ENCODE assay signal across 9 mouse cellular contexts in the genomic region with DNA sequence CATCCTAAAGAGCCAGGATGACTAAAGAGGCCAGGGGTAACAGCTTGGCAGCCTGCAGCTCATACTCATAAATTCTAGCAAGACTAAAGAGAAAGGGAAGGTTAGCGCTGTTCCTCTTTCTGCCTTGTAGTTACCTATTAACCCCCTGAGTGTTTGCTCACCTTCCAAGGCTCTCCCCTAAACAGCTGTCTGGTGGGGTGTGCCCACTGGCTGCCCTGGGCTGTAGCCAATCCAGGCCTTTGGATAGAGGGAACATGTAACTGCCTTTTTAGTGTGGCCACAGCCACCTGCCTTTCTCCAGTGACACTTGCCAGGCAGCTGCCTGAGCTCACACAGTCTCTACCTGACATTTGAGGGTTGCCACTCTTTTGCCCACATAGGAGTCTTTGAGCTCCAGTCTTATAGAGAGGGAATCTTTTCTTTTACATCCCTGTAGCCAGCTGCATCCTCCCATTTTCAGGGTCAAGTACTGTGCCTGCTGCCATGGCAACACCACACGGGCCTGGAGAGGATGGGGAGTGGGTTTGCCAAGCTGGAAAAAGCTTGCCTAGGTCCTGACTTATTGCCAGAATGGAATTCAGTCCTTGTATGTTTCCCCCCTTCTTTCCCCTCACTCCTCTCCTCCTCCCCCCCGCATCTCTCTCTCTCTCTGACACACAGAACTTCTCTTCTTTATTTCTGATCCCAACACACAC. TPM values are rescaled to one million over a fixed set of nuclear protein-coding genes. Genes with fewer than 3 reads are reported as not detected.
DNase-seq lines count a peak whose midpoint lies in the region; ATAC-seq lines count a peak whose summit lies in the region.
"Had no signal": no experiment of that assay in that cellular context is flagged by ENCODE, and none has a peak within 500 bp of the region (broad histone marks: within the 10 kb centered on the region; RNA-seq: fewer than 3 reads in every experiment).

No protein-coding gene starts in this region.

- peaks cover 3% of the 10 kb centered on the region; the same call in 1 of the 2 replicates for H3K36me3 ChIP-seq in heart, embryonic 13.5 days
- no peaks in the 10 kb centered on the region for H3K36me3 ChIP-seq in lung, embryonic 16.5 days (ENCODE audit: control insufficient read depth, insufficient read depth, low read length)
- H3K36me3 ChIP-seq in intestine, embryonic 14.5 days (ENCODE audit: control insufficient read depth, insufficient read depth, low read length) = no peaks in the 10 kb centered on the region
- no peaks in the 10 kb centered on the region for H3K36me3 ChIP-seq in stomach, embryonic 14.5 days (ENCODE audit: control insufficient read depth, insufficient read depth, low read length)

- H3K4me2 ChIP-seq in heart, embryonic 13.5 days = peak overlapping the region; percentile 87
- H3K4me2 ChIP-seq in lung, embryonic 16.5 days (ENCODE audit: low read depth, low read length) = peak overlapping the region; percentile 91
- H3K4me2 ChIP-seq in intestine, embryonic 14.5 days (ENCODE audit: low read length) = peak overlapping the region; percentile 89; the same call in 1 of the 2 replicates
- peak overlapping the region; percentile 16; the same call in 1 of the 2 replicates for H3K4me2 ChIP-seq in stomach, embryonic 14.5 days (replicated peaks; ENCODE audit: low read depth, low read length)

- no peaks in the 10 kb centered on the region for H3K9me3 ChIP-seq in heart, embryonic 13.5 days
- no peaks in the 10 kb centered on the region for H3K9me3 ChIP-seq in lung, embryonic 16.5 days (ENCODE audit: control insufficient read depth, low read length)
- H3K9me3 ChIP-seq in intestine, embryonic 14.5 days (ENCODE audit: control insufficient read depth, low read length) = no peaks in the 10 kb centered on the region
- no peaks in the 10 kb centered on the region for H3K9me3 ChIP-seq in stomach, embryonic 14.5 days (ENCODE audit: control insufficient read depth, low read depth, low read length)

- WGBS in heart, embryonic 13.5 days = 59% methylated on average over 3 of the region's 3 CpGs
- WGBS in lung, embryonic 16.5 days = 38% methylated on average over 3 of the region's 3 CpGs
- WGBS in intestine, embryonic 14.5 days = 40% methylated on average over 3 of the region's 3 CpGs
- WGBS in stomach, embryonic 14.5 days = 49% methylated on average over 3 of the region's 3 CpGs

- H3K4me3 ChIP-seq in heart, embryonic 13.5 days = peak overlapping the region; percentile 70
- peak overlapping the region; percentile 14 for H3K4me3 ChIP-seq in lung, embryonic 16.5 days (ENCODE audit: low read length)
- no peak overlapping the region for H3K4me3 ChIP-seq in intestine, embryonic 14.5 days (ENCODE audit: low read depth, low read length)
- H3K4me3 ChIP-seq in stomach, embryonic 14.5 days (ENCODE audit: low read depth, low read length) = no peak overlapping the region

- intact Hi-C loops in heart, postnatal 10 days (cut with DNase I) = no loop called here

- no peak for ATAC-seq in heart, embryonic 13.5 days (ENCODE audit: extremely low read depth, insufficient number of reproducible peaks, low FRiP score, low TSS enrichment)
- ATAC-seq in lung, embryonic 16.5 days (ENCODE audit: low read depth) = peak; percentile 60
- ATAC-seq in intestine, embryonic 14.5 days (replicated peaks; ENCODE audit: low FRiP score, low TSS enrichment, low read depth) = peak; percentile 74
- peak; percentile 59; the same call in 1 of the 2 replicates for ATAC-seq in stomach, embryonic 14.5 days (ENCODE audit: insufficient number of reproducible peaks, insufficient read depth, low FRiP score, low read depth)

- no peak overlapping the region for H3K9ac ChIP-seq in heart, embryonic 13.5 days
- H3K9ac ChIP-seq in lung, embryonic 16.5 days (ENCODE audit: low read length) = peak overlapping the region; percentile 24; the same call in 1 of the 2 replicates
- no peak overlapping the region for H3K9ac ChIP-seq in intestine, embryonic 14.5 days (ENCODE audit: low read length)
- H3K9ac ChIP-seq in stomach, embryonic 14.5 days (replicated peaks; ENCODE audit: low read depth, low read length) = no peak overlapping the region

- H3K4me1 ChIP-seq in heart, embryonic 13.5 days = peaks cover 47% of the 10 kb centered on the region
- H3K4me1 ChIP-seq in lung, embryonic 16.5 days (replicated peaks; ENCODE audit: control insufficient read depth, insufficient read depth, low read length) = peaks cover 43% of the 10 kb centered on the region
- H3K4me1 ChIP-seq in intestine, embryonic 14.5 days (replicated peaks; ENCODE audit: control insufficient read depth, insufficient read depth, low read length) = peaks cover 16% of the 10 kb centered on the region
- peaks cover 23% of the 10 kb centered on the region for H3K4me1 ChIP-seq in stomach, embryonic 14.5 days (ENCODE audit: control insufficient read depth, insufficient read depth, low read length)

- DNase-seq in heart, postnatal 10 days = no peak
- DNase-seq in lung, postnatal 25 days (ENCODE audit: low spot score) = no peak
- DNase-seq in intestine, embryonic 14.5 days (ENCODE audit: low spot score) = no peak
- DNase-seq in testis, postnatal 14 days (ENCODE audit: low spot score) = no peak
- DNase-seq: right cerebral cortex, postnatal 25 days; thymus, adult 2 months had no signal

- no peak overlapping the region for H3K27ac ChIP-seq in heart, embryonic 13.5 days (replicated peaks)
- peak overlapping the region; percentile 76 for H3K27ac ChIP-seq in lung, embryonic 16.5 days (ENCODE audit: low read length)
- no peak overlapping the region for H3K27ac ChIP-seq in intestine, embryonic 14.5 days (ENCODE audit: low read depth)
- no peak overlapping the region for H3K27ac ChIP-seq in stomach, embryonic 14.5 days (ENCODE audit: low read length)

- H3K27me3 ChIP-seq in heart, embryonic 13.5 days (replicated peaks) = peaks cover 84% of the 10 kb centered on the region
- peaks cover 29% of the 10 kb centered on the region for H3K27me3 ChIP-seq in lung, embryonic 16.5 days (ENCODE audit: control insufficient read depth, insufficient read depth, low read depth, low read length)
- peaks cover 58% of the 10 kb centered on the region for H3K27me3 ChIP-seq in intestine, embryonic 14.5 days (replicated peaks; ENCODE audit: control insufficient read depth, insufficient read depth, low read length)
- H3K27me3 ChIP-seq in stomach, embryonic 14.5 days (ENCODE audit: control insufficient read depth, insufficient read depth, low read length) = peaks cover 15% of the 10 kb centered on the region

RNA-seq across cellular contexts. Expression of gene Dll4, which starts 3.7 kb away (rescaled TPM):
- 7.7 and 8.7 TPM in 2 replicates for polyA plus RNA-seq in heart, embryonic 13.5 days (2015; fragmentation: Nextera tagmentation; extraction: Ambion mirVana)
- total RNA-seq in heart, postnatal 10 days (2021) = 10 to 100 TPM; 23.8 to 27.9 TPM
- polyA plus RNA-seq in lung, embryonic 16.5 days (2015; fragmentation: Nextera tagmentation; extraction: Ambion mirVana) = 14.6 and 17.8 TPM in 2 replicates
- polyA plus RNA-seq in intestine, embryonic 14.5 days (2014; fragmentation: Nextera tagmentation; extraction: Ambion mirVana) = 6.9 and 7.1 TPM in 2 replicates
- polyA plus RNA-seq in stomach, embryonic 14.5 days (2014; fragmentation: Nextera tagmentation; extraction: Ambion mirVana) = 5.6 and 6.9 TPM in 2 replicates

RNA-seq across cellular contexts. Expression of gene Chac1, which starts 21.8 kb away (rescaled TPM):
- polyA plus RNA-seq in heart, embryonic 13.5 days (2015; fragmentation: Nextera tagmentation; extraction: Ambion mirVana) = 0.35 and 0.78 TPM in 2 replicates
- total RNA-seq in heart, postnatal 10 days (2021) = 1 to 10 TPM; 3.5 to 7.5 TPM
- polyA plus RNA-seq in lung, embryonic 16.5 days (2015; fragmentation: Nextera tagmentation; extraction: Ambion mirVana) = 1.1 and 1.7 TPM in 2 replicates
- polyA plus RNA-seq in intestine, embryonic 14.5 days (2014; fragmentation: Nextera tagmentation; extraction: Ambion mirVana) = 1.6 and 1.7 TPM in 2 replicates
- 0.20 TPM in 2 replicates for polyA plus RNA-seq in stomach, embryonic 14.5 days (2014; fragmentation: Nextera tagmentation; extraction: Ambion mirVana)

RNA-seq across cellular contexts. Expression of gene Vps18, which starts 40.7 kb away (rescaled TPM):
- 11.9 and 13.1 TPM in 2 replicates for polyA plus RNA-seq in heart, embryonic 13.5 days (2015; fragmentation: Nextera tagmentation; extraction: Ambion mirVana)
- 10 to 100 TPM; 13.4 to 13.7 TPM for total RNA-seq in heart, postnatal 10 days (2021)
- polyA plus RNA-seq in lung, embryonic 16.5 days (2015; fragmentation: Nextera tagmentation; extraction: Ambion mirVana) = 18.8 and 19.5 TPM in 2 replicates
- polyA plus RNA-seq in intestine, embryonic 14.5 days (2014; fragmentation: Nextera tagmentation; extraction: Ambion mirVana) = 14.1 and 14.8 TPM in 2 replicates
- 10.9 and 12.8 TPM in 2 replicates for polyA plus RNA-seq in stomach, embryonic 14.5 days (2014; fragmentation: Nextera tagmentation; extraction: Ambion mirVana)

RNA-seq across cellular contexts. Expression of gene Rhov, which starts 58.2 kb away (rescaled TPM):
- 0.14 and 0.60 TPM in 2 replicates for polyA plus RNA-seq in heart, embryonic 13.5 days (2015; fragmentation: Nextera tagmentation; extraction: Ambion mirVana)
- not detected for total RNA-seq in heart, postnatal 10 days (2021)
- polyA plus RNA-seq in lung, embryonic 16.5 days (2015; fragmentation: Nextera tagmentation; extraction: Ambion mirVana) = 1.3 and 2.2 TPM in 2 replicates
- polyA plus RNA-seq in intestine, embryonic 14.5 days (2014; fragmentation: Nextera tagmentation; extraction: Ambion mirVana) = 0.98 and 2.3 TPM in 2 replicates
- polyA plus RNA-seq in stomach, embryonic 14.5 days (2014; fragmentation: Nextera tagmentation; extraction: Ambion mirVana) = 6.0 and 8.6 TPM in 2 replicates

Comparison
In these comparisons a context has a peak if more than half of its experiments do, and no peak if none do; other contexts are left out.
1. H3K4me2 ChIP-seq: peak in every context shown above with its lines; median percentile 91 in lung, embryonic 16.5 days; 89 in intestine, embryonic 14.5 days; 87 in heart, embryonic 13.5 days; 16 in stomach, embryonic 14.5 days.
2. H3K4me3 ChIP-seq: peak in heart, embryonic 13.5 days (single experiment) and lung, embryonic 16.5 days (single experiment); none in intestine, embryonic 14.5 days (single experiment) and stomach, embryonic 14.5 days (single experiment).